Comparison of ENCODE assay signal across 8 mouse cellular contexts in genomic region chr3:66220554-66221242, GRCm38 (mm10). TPM values are rescaled to one million over a fixed set of nuclear protein-coding genes. Genes with fewer than 3 reads are reported as not detected.
A peak's percentile ranks its signal among the peaks of the same experiment; 100 is the strongest.
DNase-seq lines count a peak whose midpoint lies in the region; ATAC-seq and TF ChIP-seq lines count a peak whose summit lies in the region.

No protein-coding gene starts in this region.

- peak overlapping the region; percentile 26; the same call in 1 of the 2 replicates for H3K27ac ChIP-seq in forebrain, embryonic 16.5 days (ENCODE audit: low read length)
- H3K27ac ChIP-seq in hindbrain, embryonic 12.5 days, result peak overlapping the region; percentile 76
- peak overlapping the region; percentile 35 for H3K27ac ChIP-seq in midbrain, embryonic 12.5 days (replicated peaks)
- no peak overlapping the region for H3K27ac ChIP-seq in stomach, embryonic 14.5 days (ENCODE audit: low read length)

- peak; percentile 94 for ATAC-seq in forebrain, embryonic 16.5 days
- ATAC-seq in hindbrain, embryonic 12.5 days (ENCODE audit: low FRiP score), result peak; percentile 89
- peak; percentile 89 for ATAC-seq in midbrain, embryonic 12.5 days (ENCODE audit: low FRiP score, low read depth)
- peak; percentile 80 for ATAC-seq in stomach, embryonic 14.5 days (ENCODE audit: insufficient number of reproducible peaks, insufficient read depth, low FRiP score, low read depth)

- peak overlapping the region; percentile 75 for H3K4me3 ChIP-seq in E14TG2a.4 (replicated peaks; ENCODE audit: low read length)
- H3K4me3 ChIP-seq in forebrain, embryonic 16.5 days (replicated peaks; ENCODE audit: low read length), result peak overlapping the region; percentile 57
- H3K4me3 ChIP-seq in hindbrain, embryonic 12.5 days, result peak overlapping the region; percentile 56
- H3K4me3 ChIP-seq in midbrain, embryonic 12.5 days, result peak overlapping the region; percentile 61
- H3K4me3 ChIP-seq in stomach, embryonic 14.5 days (ENCODE audit: low read depth, low read length), result peak overlapping the region; percentile 43

- H3K36me3 ChIP-seq in E14TG2a.4 (ENCODE audit: insufficient read depth, low read length), result no peaks in the 10 kb centered on the region
- H3K36me3 ChIP-seq in forebrain, embryonic 16.5 days (ENCODE audit: control insufficient read depth, insufficient read depth), result no peaks in the 10 kb centered on the region
- no peaks in the 10 kb centered on the region for H3K36me3 ChIP-seq in hindbrain, embryonic 12.5 days
- no peaks in the 10 kb centered on the region for H3K36me3 ChIP-seq in midbrain, embryonic 12.5 days
- no peaks in the 10 kb centered on the region for H3K36me3 ChIP-seq in stomach, embryonic 14.5 days (ENCODE audit: control insufficient read depth, insufficient read depth, low read length)

- H3K9ac ChIP-seq in forebrain, embryonic 16.5 days (replicated peaks; ENCODE audit: low read depth, low read length), result peak overlapping the region; percentile 81
- H3K9ac ChIP-seq in hindbrain, embryonic 12.5 days, result peak overlapping the region; percentile 77
- peak overlapping the region; percentile 67 for H3K9ac ChIP-seq in midbrain, embryonic 12.5 days (replicated peaks)
- H3K9ac ChIP-seq in stomach, embryonic 14.5 days (replicated peaks; ENCODE audit: low read depth, low read length), result peak overlapping the region; percentile 46; the same call in 1 of the 2 replicates

- intact Hi-C loops in left cerebral cortex, postnatal 25 days (cut with DNase I), result loop anchor here (5.0 kb wide), 1 partner anchor 213 kb away; no protein-coding TSS in a partner anchor

- peaks cover 13% of the 10 kb centered on the region; the same call in 1 of the 2 replicates for H3K4me1 ChIP-seq in E14TG2a.4 (replicated peaks; ENCODE audit: low read depth, low read length)
- peaks cover 14% of the 10 kb centered on the region for H3K4me1 ChIP-seq in forebrain, embryonic 16.5 days (replicated peaks; ENCODE audit: control insufficient read depth, insufficient read depth, low read length)
- peaks cover 18% of the 10 kb centered on the region for H3K4me1 ChIP-seq in hindbrain, embryonic 12.5 days
- peaks cover 12% of the 10 kb centered on the region for H3K4me1 ChIP-seq in midbrain, embryonic 12.5 days
- 0 out of 2 replicates have a peak, but pooled peaks cover 3% of the 10 kb centered on the region for H3K4me1 ChIP-seq in stomach, embryonic 14.5 days (ENCODE audit: control insufficient read depth, insufficient read depth, low read length)

- H3K27me3 ChIP-seq in E14TG2a.4 (ENCODE audit: insufficient read depth, low read length), result peaks cover 45% of the 10 kb centered on the region
- no peaks in the 10 kb centered on the region for H3K27me3 ChIP-seq in forebrain, embryonic 16.5 days (replicated peaks; ENCODE audit: control insufficient read depth, insufficient read depth, low read length)
- peaks cover 5% of the 10 kb centered on the region; the same call in 1 of the 2 replicates for H3K27me3 ChIP-seq in hindbrain, embryonic 12.5 days
- peaks cover 23% of the 10 kb centered on the region for H3K27me3 ChIP-seq in midbrain, embryonic 12.5 days
- no peaks in the 10 kb centered on the region for H3K27me3 ChIP-seq in stomach, embryonic 14.5 days (ENCODE audit: control insufficient read depth, insufficient read depth, low read length)

- peak overlapping the region; percentile 90 for H3K4me2 ChIP-seq in forebrain, embryonic 16.5 days (ENCODE audit: low read length)
- H3K4me2 ChIP-seq in hindbrain, embryonic 12.5 days (replicated peaks), result peak overlapping the region; percentile 94
- H3K4me2 ChIP-seq in midbrain, embryonic 12.5 days (replicated peaks), result peak overlapping the region; percentile 90
- H3K4me2 ChIP-seq in stomach, embryonic 14.5 days (replicated peaks; ENCODE audit: low read depth, low read length), result peak overlapping the region; percentile 96

- DNase-seq in adrenal gland, postnatal 10 days, result peak; percentile 58
- DNase-seq in left cerebral cortex, postnatal 25 days (ENCODE audit: low spot score in 2 of 2), result peak; percentile 45
- no peak for DNase-seq in thymus, adult 18-20 months

- WGBS in forebrain, embryonic 16.5 days, result under 1% methylated on average over 54 of the region's 54 CpGs
- WGBS in hindbrain, embryonic 12.5 days, result under 1% methylated on average over 54 of the region's 54 CpGs
- WGBS in midbrain, embryonic 12.5 days, result under 1% methylated on average over 54 of the region's 54 CpGs
- WGBS in stomach, embryonic 14.5 days, result under 1% methylated on average over 48 of the region's 54 CpGs

- no peaks in the 10 kb centered on the region for H3K9me3 ChIP-seq in E14TG2a.4 (ENCODE audit: low read length)
- H3K9me3 ChIP-seq in forebrain, embryonic 16.5 days (ENCODE audit: control insufficient read depth, low read length), result no peaks in the 10 kb centered on the region
- no peaks in the 10 kb centered on the region for H3K9me3 ChIP-seq in hindbrain, embryonic 12.5 days (replicated peaks)
- H3K9me3 ChIP-seq in midbrain, embryonic 12.5 days, result no peaks in the 10 kb centered on the region
- H3K9me3 ChIP-seq in stomach, embryonic 14.5 days (ENCODE audit: control insufficient read depth, low read depth, low read length), result no peaks in the 10 kb centered on the region

- TF ChIP-seq CTCF in E14TG2a.4 (conservative IDR thresholded peaks at IDR 0.05; ENCODE audit: low read length), result no peak

RNA-seq across cellular contexts. Expression of gene Ptx3, which starts 1.0 kb away (rescaled TPM):
- 1 to 10 TPM in 1 of 2 experiments, under 1 TPM in 1; 0.99 to 1.5 TPM for total RNA-seq in adrenal gland, postnatal 10 days (2021)
- polyA plus RNA-seq in forebrain, embryonic 16.5 days (2015; fragmentation: Nextera tagmentation; extraction: Ambion mirVana), result 11.8 and 21.1 TPM in 2 replicates
- 39.4 and 44.9 TPM in 2 replicates for polyA plus RNA-seq in hindbrain, embryonic 12.5 days (2016; fragmentation: Nextera tagmentation; extraction: Ambion mirVana)
- total RNA-seq in left cerebral cortex, postnatal 25 days (2021), result under 1 TPM; 0.34 to 0.55 TPM
- 27.7 and 29.7 TPM in 2 replicates for polyA plus RNA-seq in midbrain, embryonic 12.5 days (2016; fragmentation: Nextera tagmentation; extraction: Ambion mirVana)
- polyA plus RNA-seq in stomach, embryonic 14.5 days (2014; fragmentation: Nextera tagmentation; extraction: Ambion mirVana), result 4.3 and 7.0 TPM in 2 replicates

Comparison
In these comparisons a context has a peak if more than half of its experiments do, and no peak if none do; other contexts are left out.
1. DNase-seq: peak in adrenal gland, postnatal 10 days (single experiment) and left cerebral cortex, postnatal 25 days (2 of 2); none in thymus, adult 18-20 months (0 of 2).
2. Peak in every context shown above with its lines, with median percentiles within 50 percentile points of each other: H3K4me3 ChIP-seq, ATAC-seq, H3K4me2 ChIP-seq and H3K9ac ChIP-seq.